Mouse (Mus musculus) kidney, adult 2 months (tissue): ENCODE measurements at regions not wholly inside any gene's neighbourhood (a gene's known extent, or its start where the extent isn't known, plus 50 kb on each side); places are given as distances from the start of the nearest gene placed in this dataset.

Experiments used
- CTCF ChIP-seq: fragments of 200-500 bp; conservative IDR thresholded peaks from 2 replicates; pipeline ENCODE4 v1.5.1; 2011; ENCODE audit warnings: low read depth, mild to moderate bottlenecking, control low read depth, low read length, moderate library complexity, mixed read lengths; ENCODE audit not compliant: insufficient read depth, insufficient read length
- POLR2A ChIP-seq: fragments of 200-500 bp; IDR thresholded peaks from one replicate; pipeline ENCODE4 v1.6.1; 2011; ENCODE audit warnings: low read depth, low read length, control low read depth

DNA sequence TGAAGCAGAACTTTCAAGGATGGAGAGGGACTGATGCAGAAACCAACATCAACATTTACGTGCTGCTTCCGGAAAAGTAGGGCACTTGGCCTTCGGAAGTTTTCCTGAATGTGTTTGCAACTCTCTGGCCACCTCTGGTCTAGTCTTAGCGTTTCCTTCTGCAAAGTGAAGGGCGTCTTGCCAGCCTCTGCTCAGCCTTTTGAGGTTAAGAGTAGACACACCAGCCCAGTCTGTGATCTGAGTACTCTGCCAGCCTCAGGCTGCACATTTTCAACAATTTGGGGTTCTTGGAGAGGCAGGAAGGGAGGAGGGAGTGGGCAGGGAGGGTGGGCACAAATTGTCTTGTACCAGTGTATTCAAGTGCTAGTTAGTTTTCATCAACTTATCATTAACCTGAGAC is 176.7 kb upstream of the Egln3 start:
- TF ChIP-seq CTCF (no peak), POLR2A (no peak)
